Mouse (Mus musculus) spleen, postnatal 0 days (tissue): Measurements from ENCODE around the gene Psmg3. TPM values are rescaled to one million over a fixed set of nuclear protein-coding genes. Genes with fewer than 3 reads are reported as not detected.

Source experiments
- polyA plus RNA-seq: library from polyadenylated mRNA; unstranded; fragments of >200 nt; fragmentation: Nextera tagmentation; extraction: Ambion mirVana; gene quantifications from 2 replicates; pipeline ENCODE4 v1.2.1, GENCODE M21; 2015

Gene Psmg3
- polyA plus RNA-seq, result 69.0 and 72.4 TPM in 2 replicates

DNA sequence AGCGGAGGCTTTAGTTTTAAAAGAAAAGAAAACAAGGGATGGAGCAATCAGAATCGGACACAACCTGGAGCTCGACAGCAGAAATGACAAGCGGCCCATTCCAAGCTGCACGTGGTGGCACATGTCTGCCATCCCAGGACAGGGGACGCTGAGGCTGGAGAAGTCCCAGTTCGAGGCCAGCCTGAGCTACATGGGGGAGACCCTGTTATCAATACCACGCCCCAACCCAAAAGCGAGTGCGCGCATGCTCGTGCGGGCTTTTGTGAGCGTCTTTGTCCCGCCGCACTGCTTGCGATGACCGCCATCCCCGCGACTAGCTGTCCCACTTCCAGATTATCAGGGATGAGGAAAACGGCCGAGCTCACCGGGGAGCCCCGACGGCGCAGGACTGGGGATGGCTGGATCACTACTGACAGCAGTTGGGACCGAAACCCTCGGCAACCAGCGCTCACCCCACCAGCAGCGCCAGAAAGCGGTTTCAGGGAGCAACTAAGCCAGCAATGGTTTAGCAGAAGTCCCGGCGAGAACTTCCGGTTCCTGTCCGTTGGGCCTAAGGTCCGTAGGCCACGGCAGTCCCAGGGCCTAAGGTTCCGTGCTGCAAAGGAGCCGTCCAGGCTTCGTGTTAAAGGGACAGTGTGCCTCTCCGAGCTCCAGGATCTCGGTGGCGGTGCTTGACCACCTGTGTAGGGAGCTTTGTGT lies at the start of gene Psmg3, which contains the start of gene Gm26938:
Gene Psmg3 (minus strand): TSS at position 529 of the 699 bp plus-strand sequence.
Gene Gm26938 (minus strand): TSS at position 51 of the 699 bp plus-strand sequence.

DNA sequence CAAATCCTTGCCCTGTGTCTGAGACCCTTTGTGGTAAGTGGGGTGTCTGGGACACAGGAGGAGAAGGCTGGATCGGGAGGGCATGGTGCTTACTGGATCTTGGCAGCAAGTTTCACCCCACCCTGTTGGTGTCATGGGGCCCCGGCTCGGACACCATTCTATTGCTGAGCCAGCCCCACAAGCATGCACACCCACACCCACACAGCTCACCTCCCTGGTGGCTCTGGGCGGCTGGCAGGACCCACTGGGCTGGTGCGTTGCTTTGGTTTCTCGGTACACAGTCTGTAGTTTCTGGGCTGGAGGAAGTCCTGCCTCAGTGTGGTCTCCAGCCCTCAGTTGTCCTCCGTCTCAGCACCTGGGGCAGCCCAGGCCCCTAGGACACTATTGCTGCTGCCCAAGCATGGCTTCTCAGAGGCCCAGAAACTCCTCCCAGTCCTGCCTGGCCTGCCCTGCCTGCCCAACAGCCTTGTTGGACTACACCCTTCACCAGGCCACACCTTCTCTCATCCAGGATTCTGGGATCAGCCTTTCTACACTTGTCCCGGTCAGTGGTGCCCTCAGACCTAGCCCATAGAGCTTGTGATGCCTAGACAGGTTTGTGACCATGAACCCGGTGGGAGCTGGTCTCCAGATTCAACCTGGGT lies 7.0 kb downstream of the Psmg3 start, which contains the start of gene Tmem184a:
Gene Tmem184a (minus strand): TSS at position 380 of the 644 bp plus-strand sequence.

GRCm38 (mm10) chr5:139791227-139792158 lies 35.2 kb downstream of the Psmg3 start, which contains the start of gene Mafk:
TSS of gene Mafk (plus strand) at chr5:139791513.

GRCm38 (mm10) chr5:139775216-139775926 lies 51.3 kb downstream of the Psmg3 start, which contains the start of gene Ints1:
TSS of gene Ints1 (minus strand) at chr5:139775674.

Other genes with a start within 250 kb of the Psmg3 start
- 12.3 and 12.4 TPM in 2 replicates for gene Micall2, start 90.5 kb downstream of the Psmg3 start, polyA plus RNA-seq
- 14.0 and 14.6 TPM in 2 replicates for gene Ints1, start 51.2 kb downstream of the Psmg3 start, polyA plus RNA-seq
- 32.4 and 34.7 TPM in 2 replicates for gene Mafk, start 35.4 kb downstream of the Psmg3 start, polyA plus RNA-seq
- gene Tmem184a, start 7.0 kb downstream of the Psmg3 start, polyA plus RNA-seq, result 0.80 and 0.85 TPM in 2 replicates
- gene Gm26938, start 478 bp downstream of the Psmg3 start, polyA plus RNA-seq, result not detected in 2 replicates
- 0.11 and 0.23 TPM in 2 replicates for gene Elfn1, start 81.1 kb upstream of the Psmg3 start, polyA plus RNA-seq